In the genomic region with DNA sequence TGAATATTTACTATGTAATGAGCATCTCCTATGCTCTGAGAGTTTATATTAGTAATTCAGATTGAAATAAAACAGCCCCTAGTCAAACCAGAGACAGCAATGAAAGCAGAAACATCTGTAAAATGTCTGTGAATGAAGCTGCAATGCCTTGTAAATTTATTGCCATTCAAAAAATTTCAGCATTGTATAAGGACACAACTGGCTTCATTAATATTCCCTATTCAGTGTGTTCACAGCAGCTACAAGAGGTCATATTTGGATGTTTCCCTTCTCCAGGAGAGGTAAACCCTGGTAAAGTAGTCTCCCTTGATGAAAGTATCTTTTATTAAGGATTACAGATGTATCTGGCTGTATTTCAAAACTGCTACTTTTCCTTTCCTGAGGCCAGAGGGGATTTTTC, we compare ENCODE assay signal across 22 mouse cellular contexts.
"Had no signal": no experiment of that assay in that cellular context is flagged by ENCODE, and none has a peak within 500 bp of the region (broad histone marks: within the 10 kb centered on the region; RNA-seq: fewer than 3 reads in every experiment).

No protein-coding gene starts in this region.

- H3K27me3 ChIP-seq: limb, embryonic 12.5 days; lung, embryonic 15.5 days; midbrain, embryonic 12.5 days; midbrain, embryonic 15.5 days; neural tube, embryonic 13.5 days had no signal

- H3K4me2 ChIP-seq: limb, embryonic 12.5 days; liver, embryonic 11.5 days; lung, embryonic 15.5 days; midbrain, embryonic 12.5 days; midbrain, embryonic 15.5 days; neural tube, embryonic 13.5 days had no signal

- H3K27ac ChIP-seq: left cerebral cortex, adult 2 months; limb, embryonic 12.5 days; liver, embryonic 14.5 days; lung, embryonic 15.5 days; midbrain, embryonic 12.5 days; midbrain, embryonic 15.5 days; neural tube, embryonic 13.5 days had no signal

- H3K4me1 ChIP-seq: limb, embryonic 12.5 days; lung, embryonic 15.5 days; midbrain, embryonic 15.5 days; neural tube, embryonic 13.5 days had no signal

- ATAC-seq: hindbrain, embryonic 16.5 days; intestine, embryonic 16.5 days; liver, postnatal 0 days; midbrain, embryonic 15.5 days had no signal

- H3K9me3 ChIP-seq: limb, embryonic 12.5 days; lung, embryonic 15.5 days; midbrain, embryonic 12.5 days; neural tube, embryonic 13.5 days had no signal

- DNase-seq: kidney, adult 2 months; kidney, postnatal 10 days; kidney, postnatal 36 days; liver, postnatal 0 days; lung, postnatal 10 days; lung, postnatal 4 days; retina, postnatal 1 day; right cerebral cortex, postnatal 25 days; thymus, adult 2 months; thymus, postnatal 14 days; thymus, postnatal 4 days had no signal

- H3K36me3 ChIP-seq: limb, embryonic 12.5 days; lung, embryonic 15.5 days; midbrain, embryonic 12.5 days; midbrain, embryonic 15.5 days; neural tube, embryonic 13.5 days had no signal

- H3K9ac ChIP-seq: limb, embryonic 12.5 days; liver, embryonic 14.5 days; liver, postnatal 0 days; lung, embryonic 15.5 days; midbrain, embryonic 12.5 days; midbrain, embryonic 15.5 days; neural tube, embryonic 13.5 days had no signal

- H3K4me3 ChIP-seq: left cerebral cortex, adult 2 months; limb, embryonic 12.5 days; lung, embryonic 15.5 days; midbrain, embryonic 12.5 days; midbrain, embryonic 15.5 days; myocyte; neural tube, embryonic 13.5 days had no signal
